Mouse (Mus musculus) left cerebral cortex, postnatal 25 days (tissue): ENCODE data around the gene Meis1. TPM values are rescaled to one million over a fixed set of nuclear protein-coding genes. Genes with fewer than 3 reads are reported as not detected.

ENCODE experiments used
- DNase-seq, 2 experiments: peaks; one replicate each; pipeline ENCODE4 v3.0.0; 2022; ENCODE audit warnings: low spot score in 2 of 2, mixed read lengths in 1 of 2
- intact Hi-C: fragments of 180-260 bp; cut with DNase I; formaldehyde crosslinking; loops from one replicate; pipeline ENCODE4 v1.15.1; 2025
- total RNA-seq, 2 experiments: library from RNA; stranded (reverse); gene quantifications; 2 replicates each; pipeline ENCODE4 v1.2.3; 2021

Meis1 gene
- total RNA-seq, 2 experiments from 2014 or later: 5.0 to 5.8 TPM

DNA sequence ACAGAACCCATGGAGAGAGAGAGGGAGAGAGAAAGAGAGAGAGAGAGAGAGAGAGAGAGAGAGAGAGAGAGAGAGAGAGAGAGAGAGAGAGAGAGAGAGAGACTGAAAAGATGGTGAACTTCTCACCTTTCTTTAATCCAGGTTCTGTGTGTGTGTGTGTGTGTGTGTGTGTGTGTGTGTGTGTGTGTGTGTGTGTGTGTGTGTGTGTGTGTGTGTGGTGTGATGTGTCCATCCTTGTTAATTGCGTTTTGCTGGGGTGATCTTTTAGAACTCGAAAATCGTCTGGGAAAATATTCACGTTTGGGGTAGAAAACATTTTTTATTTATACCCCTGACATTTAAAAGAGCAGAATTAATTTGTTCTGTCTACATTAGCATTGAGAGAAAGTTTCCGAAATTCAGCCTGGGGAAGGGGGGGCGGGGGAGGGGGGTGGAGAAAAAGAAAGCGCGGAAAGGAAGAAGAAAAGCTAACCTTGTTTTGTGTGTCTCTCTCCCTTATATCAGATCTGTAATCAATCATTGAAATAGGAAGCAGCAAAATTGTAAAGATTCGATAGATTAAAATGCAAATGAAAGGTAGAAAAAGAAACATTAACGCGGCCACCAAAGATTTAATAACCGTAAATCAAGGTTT, 146.6 kb downstream of the Meis1 start:
- intact Hi-C loops: loop anchor here (5.0 to 10.0 kb wide), 2 partner anchors 120 to 1587 kb away; no protein-coding TSS in a partner anchor

GRCm38 (mm10) chr11:18871170-18872081, 147.4 kb downstream of the Meis1 start:
- intact Hi-C loops: loop anchor here (5.0 to 10.0 kb wide), 2 partner anchors 119 to 1587 kb away; no protein-coding TSS in a partner anchor
- no peak for DNase-seq

More for the DNA sequence above, 146.6 kb downstream of the Meis1 start:
- DNase-seq: no peak

GRCm38 (mm10) chr11:18870121-18870931, 148.5 kb downstream of the Meis1 start:
- intact Hi-C loops: loop anchor here (5.0 to 10.0 kb wide), 2 partner anchors 118 to 1586 kb away; no protein-coding TSS in a partner anchor
- no peak for DNase-seq

DNA sequence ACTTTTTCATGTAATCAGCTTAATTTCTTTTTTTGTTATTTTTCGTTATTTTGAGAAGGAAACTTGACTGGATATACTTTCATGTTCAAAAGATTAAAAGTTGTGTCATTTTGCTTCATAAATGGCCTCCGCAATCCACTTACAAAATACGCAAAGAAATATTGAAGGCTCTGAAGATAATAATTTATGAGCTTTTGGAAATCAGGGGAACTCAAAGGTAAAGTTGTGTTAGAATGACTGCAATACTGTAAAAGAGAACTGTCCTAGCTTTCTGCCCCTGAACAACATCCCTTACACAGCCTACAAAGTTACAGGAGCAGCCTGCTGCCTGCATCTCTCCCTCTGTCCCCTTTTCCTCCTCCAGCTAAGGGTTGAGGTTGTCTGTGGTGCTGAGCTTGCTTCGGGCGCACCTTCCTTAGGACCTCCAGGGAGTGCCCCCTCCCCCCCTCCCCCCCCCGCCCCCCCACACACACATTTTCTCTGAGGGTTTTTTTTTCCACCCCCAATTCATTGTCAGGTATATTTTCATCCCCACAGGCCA, 149.3 kb downstream of the Meis1 start:
- no peak for DNase-seq
- intact Hi-C loops: loop anchor here (5.0 kb wide), 1 partner anchor 857 kb away; no protein-coding TSS in a partner anchor

DNA sequence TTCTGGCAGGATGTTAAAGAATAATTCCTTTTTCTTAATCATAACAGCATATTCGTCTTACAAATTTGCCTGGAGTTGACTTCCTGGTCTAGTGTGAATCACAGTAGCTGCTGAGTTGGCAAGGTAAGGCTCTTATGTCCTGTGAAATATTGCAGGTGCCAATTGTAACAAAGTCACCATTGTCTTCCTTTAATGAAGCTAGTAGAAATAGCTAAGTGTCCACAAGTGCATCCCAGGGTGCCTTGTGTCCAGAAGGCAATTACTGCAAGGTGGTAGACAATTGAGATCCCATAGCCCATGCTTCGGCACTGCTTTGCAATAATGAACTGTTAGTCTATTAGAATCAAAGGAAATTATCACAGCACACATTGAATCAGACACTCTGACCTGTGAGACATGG, 151.1 kb downstream of the Meis1 start:
- intact Hi-C loops: loop anchor here (5.0 kb wide), 1 partner anchor 855 kb away; no protein-coding TSS in a partner anchor
- no peak for DNase-seq

- no peak for DNase-seq
- intact Hi-C loops: loop anchor here (5.0 kb wide), 1 partner anchor 854 kb away; no protein-coding TSS in a partner anchor
Observed at GRCm38 (mm10) chr11:18866198-18866836, 152.5 kb downstream of the Meis1 start.

DNA sequence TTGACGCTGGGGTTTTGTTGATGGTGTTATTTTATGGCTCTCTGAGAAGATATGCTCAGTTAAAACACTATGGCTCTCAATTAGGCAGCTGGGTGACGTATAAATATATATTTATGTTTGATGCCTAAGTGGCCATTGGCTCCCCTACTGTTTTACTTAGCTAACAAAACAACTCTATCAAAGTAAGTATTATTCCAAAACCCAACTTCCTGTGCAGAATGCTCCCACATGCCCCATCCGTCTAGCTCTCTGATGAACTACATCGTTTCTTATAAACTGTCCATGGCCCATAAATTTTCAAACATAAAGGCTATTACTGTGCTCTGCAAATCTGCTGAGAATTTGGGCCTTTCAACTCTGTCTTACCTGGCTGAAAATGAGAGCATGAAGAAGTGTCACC, 168.0 kb downstream of the Meis1 start:
- DNase-seq: no peak
- intact Hi-C loops: no loop called here

DNA sequence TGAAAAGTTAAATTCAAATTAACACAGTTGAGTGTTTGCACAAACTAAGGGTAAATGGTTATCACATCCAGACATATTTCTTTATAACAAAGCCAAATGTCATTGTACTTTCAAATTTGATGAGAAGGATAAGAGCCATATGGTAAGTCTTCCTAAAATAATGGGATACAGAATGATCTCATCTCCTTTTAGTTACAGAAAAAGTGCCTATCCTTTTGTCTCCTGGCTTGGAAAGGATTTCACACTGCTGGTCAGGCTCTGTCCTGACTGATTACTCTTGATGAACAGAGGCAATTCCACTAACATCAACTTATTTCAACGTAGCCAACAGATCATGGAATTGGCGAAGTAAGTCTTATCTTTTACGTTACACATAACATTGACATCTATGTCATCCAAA, 171.1 kb downstream of the Meis1 start:
- DNase-seq: no peak
- intact Hi-C loops: no loop called here

GRCm38 (mm10) chr11:18846472-18846871, 172.3 kb downstream of the Meis1 start:
- intact Hi-C loops: no loop called here
- no peak for DNase-seq

DNA sequence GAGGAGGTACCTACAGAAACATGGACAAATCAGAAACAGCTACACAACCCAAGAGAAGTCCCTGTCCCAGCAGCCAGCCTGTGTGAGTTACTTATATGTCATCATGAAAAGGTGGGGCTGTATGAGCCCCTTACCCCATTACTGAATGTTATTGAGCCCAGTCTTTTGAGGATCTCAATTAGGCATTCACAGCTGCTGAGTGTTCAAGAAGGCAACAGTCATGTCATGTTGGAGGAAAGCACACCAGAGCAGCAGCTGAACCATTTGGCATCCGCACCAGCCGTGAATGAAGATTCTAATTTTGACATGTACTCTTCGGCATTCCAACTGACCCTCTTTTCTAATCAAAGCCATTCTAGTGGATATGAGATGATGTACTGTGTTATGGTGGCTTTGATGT, 172.9 kb downstream of the Meis1 start:
- intact Hi-C loops: no loop called here
- no peak for DNase-seq

- DNase-seq: no peak
- intact Hi-C loops: no loop called here
Observed at GRCm38 (mm10) chr11:18845466-18845865, 173.3 kb downstream of the Meis1 start.

DNA sequence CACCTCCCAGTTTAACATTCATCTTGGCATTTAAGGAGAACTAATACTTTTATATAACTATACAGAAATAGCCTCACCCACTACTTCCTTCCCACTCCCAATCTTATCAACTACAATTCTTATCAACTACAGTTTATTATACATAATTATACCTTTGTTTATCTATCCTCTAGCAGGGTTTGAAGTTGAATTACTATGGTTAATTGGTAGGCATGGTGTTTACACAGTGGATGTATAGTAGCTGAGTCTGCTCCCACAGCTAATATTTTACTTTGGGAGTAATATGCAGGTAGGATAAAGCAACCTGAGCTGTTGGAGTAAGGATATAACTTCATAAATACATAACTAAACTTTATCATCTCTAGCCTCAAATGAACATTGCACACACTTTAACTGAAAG, 188.7 kb downstream of the Meis1 start:
- intact Hi-C loops: no loop called here
- no peak for DNase-seq
